Mouse (Mus musculus): Measurements from ENCODE around the gene Mylk. TPM values are rescaled to one million over a fixed set of nuclear protein-coding genes. Genes with fewer than 3 reads are reported as not detected.

The Mylk gene
- polyA plus RNA-seq, 3 experiments from 2014 or later: not detected

DNA sequence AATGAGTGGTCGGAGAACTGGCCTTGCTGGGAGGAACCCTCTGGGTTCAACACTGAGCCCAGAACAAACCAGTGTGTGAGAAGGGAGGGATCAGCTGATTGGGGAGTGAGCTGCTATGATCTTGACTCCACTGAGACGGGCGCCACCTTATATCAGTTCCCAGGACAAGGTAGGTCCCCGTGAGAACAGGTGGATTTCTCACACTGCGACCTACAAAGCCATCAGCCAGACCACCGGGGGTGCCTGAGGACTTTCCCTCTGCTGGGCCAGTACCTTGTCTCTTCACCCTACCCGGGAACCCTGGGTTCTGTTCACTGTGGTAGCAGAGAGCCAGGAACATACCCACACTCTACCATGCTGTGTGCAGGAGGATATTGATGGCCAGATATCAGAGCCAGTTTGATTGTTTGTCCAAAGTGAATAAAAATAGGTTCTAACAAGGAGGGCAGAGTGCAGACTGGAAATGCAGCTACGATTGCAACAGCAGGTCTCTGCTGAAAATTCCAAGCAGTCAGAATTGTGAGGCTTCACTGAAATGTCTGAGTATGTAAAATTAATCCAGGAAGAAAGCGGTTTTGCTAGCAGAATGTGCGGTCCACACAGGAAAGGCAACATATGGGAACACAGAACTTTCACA lies 248.8 kb downstream of the Mylk start:
- no peak for ATAC-seq

DNA sequence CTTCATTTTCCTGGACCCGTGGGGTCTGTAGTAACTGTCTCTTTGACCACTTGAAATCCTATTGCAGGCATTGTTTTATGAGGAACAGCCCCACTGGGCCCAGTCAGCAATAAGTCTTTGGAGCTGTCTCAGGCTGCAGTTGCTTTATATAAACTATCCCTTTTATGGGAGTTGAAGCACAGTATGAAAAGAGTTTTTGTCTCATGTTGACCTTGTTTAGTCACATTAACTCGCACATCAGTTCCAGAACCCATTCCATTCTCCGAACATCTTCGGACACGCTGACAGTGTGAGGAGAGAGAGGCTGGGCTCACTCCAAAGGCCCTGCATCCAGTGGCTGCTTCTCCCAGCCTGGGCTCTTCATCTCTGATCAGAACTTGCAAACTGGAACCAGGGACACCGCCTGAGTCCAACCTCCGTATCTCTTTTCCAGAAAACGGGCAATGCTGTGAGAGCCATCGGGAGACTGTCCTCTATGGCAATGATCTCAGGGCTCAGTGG lies 249.7 kb downstream of the Mylk start:
- ATAC-seq: no peak

DNA sequence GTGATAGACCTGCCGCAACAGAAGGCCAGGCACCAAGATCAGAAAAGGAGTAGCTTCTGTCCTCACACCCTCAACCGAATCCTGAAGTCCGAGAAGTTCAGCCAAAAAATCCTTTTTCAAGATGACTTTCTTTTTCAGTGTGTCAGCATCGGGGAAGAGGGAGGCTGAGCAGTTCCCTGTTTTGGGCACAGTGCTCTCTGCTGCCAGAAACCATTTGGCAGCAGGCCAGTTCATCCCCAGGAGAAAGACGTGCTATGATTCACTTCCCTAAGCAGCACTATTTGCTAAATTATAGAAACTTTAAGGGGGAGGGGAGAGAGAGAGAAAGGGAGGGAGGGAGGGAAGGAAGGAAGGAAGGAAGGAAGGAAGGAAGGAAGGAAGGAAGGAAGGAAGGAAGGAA lies 251.1 kb downstream of the Mylk start:
- ATAC-seq: no peak

DNA sequence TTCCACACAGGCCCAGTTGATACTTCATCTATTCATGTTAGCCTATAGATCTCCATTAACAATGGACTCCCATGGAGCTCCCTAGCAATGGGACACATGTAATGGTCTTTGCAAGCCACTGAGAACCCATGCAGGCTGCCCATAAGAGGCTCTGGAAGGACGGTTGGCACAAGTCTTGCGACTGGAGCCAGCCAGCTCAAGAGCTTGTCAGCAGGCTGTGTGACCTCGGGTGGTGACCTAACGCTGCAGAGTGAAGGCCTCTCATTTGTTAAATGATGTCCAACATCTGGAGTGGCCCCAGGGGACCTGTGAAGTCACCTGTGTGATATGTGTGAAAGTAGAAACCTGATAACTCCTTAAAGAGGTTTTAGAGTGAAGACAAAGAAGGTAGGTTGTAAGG lies 252.0 kb downstream of the Mylk start:
- no peak for ATAC-seq

DNA sequence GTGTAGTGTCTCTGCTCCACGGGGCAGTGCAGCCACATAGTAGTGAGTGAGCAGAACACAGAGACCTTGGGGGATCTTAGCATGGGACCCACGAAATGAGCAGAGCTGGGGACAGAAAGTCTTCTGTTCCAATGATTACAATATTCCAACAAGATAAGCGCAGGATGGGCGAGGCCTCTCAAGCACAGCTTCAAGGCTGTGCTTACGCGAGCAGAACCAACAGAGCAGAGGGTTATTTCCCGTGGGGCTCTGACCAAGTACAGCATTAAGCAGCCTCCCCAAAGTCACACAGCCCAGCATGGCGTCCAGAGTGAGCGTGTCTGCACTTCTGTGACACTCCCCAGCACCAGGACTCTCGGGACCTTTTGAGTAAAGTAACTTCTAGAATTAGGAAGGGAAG lies 252.6 kb downstream of the Mylk start:
- ATAC-seq: no peak

DNA sequence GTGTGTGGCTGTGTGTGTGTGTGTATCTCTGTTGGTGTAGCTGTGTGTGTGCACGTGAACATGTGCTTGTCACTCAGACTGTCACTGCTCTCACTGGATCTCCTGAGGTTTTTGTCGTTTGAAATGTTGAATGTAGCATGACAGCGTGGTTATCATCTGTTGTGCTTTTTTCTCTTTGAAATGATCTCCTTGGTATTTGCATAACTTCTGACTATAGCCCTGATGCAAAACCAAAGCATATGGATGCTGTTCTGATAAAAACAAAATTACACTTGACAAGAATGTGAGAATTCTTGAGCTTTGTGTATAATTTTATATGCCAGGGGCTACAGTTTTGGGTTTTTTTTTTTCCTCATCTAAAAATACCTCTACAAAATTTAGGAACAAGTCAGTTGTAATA lies 254.0 kb downstream of the Mylk start:
- no peak for ATAC-seq

DNA sequence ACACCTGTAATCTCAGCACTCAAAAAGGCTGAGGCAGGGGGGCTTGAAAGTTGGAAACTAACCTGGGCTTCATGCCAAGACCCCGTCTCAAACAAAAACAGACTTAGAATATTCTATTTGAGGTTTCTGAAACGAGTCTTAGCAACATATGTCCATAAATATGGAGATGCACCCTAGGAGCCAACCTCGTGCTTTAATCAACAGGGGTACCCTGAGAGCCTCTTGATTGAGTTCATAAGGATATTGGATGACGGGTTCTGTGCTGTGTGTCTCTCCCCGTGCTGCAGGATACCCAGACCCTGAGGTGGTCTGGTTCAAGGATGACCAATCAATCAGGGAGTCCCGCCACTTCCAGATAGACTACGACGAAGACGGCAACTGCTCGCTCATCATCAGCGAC lies 255.0 kb downstream of the Mylk start:
- ATAC-seq: no peak

DNA sequence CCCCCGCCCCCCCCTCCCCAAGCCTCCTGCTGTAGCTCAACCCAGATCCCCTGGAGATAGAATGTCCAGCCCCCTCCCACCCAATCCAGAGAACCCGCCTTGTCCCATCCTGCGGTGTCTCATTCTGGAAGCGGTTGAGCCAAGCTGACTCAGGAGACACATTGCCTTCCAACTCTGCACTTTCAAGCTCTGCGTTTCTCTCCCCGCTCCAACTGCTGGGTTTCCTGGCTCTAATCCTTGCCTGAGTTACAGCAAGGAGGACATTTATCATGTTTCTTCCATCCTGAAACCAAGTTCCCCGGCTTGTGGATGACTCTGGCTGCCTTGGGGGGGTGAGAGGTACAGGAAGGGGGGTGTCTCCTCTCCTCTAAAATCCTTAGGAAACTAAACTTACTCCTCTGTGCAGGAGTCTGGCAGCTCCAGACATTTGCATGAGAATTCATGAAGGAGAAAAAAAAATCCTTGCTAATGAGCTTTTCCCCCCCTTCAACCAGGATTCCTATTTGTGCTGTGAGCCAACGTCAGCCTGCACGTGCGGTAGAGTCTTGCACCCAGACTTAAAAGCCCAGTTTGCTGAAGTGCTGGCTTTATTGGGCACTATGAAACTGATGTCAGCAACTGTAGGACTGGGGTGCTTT lies 256.0 kb downstream of the Mylk start:
- no peak for ATAC-seq

DNA sequence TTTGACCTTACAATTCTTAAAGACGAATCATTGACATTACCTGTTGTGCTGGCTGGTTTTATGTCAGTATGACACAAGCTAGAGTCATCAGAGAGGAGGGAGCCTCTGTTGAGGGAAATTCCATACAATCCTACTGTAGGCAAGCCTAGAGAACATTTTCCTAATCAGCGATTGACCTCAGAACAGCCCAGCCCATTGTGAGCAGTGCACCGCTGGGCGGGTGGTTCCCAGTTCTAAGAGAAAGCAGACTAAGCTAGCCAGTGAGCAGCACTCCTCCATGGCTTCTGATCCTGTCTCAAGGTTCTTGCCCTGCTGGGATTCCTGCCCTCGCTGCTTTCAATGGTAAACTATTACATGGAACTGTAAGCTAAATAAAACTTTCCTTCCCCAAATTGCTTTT lies 259.3 kb downstream of the Mylk start:
- no peak for ATAC-seq

DNA sequence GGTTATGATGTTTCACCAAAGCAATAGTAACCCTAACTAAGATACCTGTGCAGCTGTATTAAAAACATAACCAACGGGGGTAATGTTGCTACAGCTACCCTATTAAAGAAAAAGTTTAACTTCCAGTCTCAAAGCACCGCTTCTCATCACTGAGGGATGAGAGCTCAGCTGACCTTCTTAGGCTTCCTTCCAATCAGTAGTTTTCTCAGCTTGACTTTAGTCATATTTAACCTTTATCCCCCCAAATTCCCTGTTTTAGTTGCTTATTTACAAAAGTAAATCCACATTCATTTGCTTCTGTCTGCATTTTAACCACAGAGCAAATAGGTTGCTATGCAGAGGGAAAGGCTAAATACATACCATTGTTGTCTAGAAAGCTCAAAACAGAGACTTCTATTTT lies 259.7 kb downstream of the Mylk start:
- ATAC-seq: no peak

DNA sequence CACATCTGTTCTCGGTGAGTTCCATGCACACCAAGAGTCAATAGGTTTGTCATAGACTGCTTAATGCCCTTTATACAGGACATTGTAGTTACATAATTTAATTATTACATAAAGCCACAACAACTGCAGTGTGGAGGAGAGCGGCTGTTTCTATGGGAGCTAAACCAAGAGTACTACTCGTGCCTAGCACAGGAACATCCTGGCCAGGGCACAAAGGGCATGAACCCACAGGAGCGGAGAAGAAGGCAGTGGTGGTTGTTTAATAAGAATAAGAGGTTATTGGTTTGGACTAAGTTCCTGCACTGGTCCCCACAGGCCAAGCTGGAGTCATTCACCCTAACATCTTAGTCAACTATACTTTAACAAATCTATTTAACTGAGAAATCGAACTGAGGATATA lies 261.2 kb downstream of the Mylk start:
- no peak for ATAC-seq

DNA sequence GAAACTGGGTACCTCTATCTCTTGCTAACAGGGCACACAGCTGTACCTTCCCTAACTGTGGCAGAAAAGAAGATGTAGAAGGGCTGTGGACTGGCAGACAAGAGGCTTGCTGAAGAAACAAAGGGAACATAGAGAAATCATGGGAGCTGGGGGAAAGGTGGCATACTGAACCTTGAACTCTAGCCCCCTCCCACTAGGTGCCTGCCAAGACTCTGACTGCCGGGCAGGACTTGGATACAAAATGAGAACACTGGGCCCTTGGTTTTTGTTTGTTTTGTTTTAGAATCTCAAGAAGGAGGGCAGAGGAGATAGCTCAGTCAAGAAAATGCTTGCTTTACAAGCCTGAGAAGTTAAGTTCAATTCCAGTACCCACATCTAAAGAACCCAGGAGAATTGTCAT lies 262.4 kb downstream of the Mylk start:
- no peak for ATAC-seq

DNA sequence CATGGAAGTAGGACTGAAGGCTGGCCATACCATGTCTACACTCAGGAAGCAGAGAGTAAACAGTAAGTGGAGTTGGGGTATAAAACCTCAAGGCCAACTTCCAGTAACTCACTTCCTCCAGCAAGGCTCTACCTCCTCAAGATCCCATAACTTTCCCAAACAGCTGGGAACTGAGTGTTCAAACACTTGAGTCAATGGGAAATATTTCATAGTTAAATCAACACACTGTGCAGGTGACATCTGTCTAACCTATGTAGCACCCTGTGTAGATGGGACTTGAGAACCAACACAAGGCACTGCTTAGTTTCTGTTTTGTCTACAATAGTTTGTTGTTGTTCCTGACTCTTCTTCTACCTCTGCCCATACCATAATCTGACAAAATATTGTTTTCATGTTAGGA lies 263.4 kb downstream of the Mylk start:
- ATAC-seq: no peak

DNA sequence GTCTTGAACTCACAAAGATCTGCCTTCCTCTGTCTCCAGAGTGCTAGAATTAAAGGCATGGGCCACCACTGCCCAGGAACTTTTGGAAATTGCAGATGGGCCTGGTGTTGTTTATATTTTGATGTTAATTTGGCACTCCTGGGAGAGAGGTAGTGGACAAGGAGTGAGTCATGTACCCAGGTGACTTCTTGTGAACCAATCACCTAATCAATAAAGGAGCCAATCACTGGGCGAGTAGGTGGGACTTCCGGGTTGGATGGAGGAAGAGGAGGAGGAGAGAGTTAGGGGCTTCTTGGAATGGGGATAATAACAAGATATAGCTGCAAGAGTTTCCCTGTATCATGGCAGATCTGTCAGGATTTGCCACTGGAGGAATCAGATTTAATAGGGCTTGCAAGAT lies 268.5 kb downstream of the Mylk start:
- no peak for ATAC-seq

DNA sequence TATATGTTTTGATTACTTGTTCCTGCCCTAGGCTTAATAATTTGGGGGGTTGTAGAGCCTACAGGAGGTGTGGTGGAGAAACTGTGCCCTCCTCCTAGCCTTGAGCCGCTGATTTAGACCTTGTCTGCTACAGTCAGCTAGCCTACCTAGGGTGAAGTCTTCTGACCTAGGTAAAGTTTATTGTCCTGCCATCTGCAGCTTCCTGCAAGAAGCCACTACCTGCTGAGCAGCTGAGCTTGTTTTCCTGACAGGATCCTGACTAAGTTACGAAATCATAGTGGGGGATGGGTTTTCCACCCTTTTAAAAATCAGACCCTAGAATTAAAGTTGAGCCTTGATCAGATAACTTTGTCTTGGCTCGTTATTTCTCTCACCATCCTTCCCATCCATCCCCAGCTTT lies 271.5 kb downstream of the Mylk start:
- ATAC-seq: no peak

DNA sequence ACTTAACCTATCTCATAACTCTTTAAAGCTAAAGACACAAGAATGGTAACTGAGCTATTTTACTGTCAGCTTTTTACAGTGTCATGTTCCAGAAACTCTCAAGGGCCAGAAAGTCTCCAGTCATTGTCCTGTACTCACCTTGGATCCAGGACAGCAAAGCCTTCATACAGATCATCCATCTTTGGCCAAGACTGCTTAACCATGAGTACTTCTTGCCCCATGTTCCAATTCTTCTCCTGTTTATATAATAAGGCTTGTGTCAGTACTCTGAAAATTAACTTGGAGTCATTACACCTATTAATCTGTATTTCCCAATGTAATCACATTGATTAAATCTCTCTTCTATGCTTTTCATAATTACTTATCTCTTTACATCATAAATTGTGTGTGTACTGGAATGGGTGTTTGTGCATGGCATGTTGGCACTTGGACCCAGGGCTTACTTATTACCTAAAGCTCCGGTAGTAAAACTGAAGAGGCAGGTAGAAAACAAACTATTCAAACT lies 273.5 kb downstream of the Mylk start:
- ATAC-seq: no peak

DNA sequence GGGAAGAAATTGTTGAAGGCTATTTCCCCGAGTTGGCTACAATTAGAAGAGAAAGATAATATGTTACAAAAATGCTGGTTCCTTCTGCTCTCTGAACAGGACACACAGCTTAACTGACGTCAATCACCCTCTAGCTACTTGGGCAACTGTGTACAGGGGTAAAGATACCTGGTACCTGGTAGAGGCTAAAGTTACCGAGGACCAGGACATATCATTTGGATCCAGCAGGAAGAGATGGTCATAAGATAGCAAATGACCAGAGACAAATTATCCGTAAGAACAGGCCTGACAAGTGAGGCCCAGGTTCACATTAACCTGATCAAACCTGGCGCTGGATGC lies 276.9 kb downstream of the Mylk start:
- ATAC-seq: peak; percentile 28

DNA sequence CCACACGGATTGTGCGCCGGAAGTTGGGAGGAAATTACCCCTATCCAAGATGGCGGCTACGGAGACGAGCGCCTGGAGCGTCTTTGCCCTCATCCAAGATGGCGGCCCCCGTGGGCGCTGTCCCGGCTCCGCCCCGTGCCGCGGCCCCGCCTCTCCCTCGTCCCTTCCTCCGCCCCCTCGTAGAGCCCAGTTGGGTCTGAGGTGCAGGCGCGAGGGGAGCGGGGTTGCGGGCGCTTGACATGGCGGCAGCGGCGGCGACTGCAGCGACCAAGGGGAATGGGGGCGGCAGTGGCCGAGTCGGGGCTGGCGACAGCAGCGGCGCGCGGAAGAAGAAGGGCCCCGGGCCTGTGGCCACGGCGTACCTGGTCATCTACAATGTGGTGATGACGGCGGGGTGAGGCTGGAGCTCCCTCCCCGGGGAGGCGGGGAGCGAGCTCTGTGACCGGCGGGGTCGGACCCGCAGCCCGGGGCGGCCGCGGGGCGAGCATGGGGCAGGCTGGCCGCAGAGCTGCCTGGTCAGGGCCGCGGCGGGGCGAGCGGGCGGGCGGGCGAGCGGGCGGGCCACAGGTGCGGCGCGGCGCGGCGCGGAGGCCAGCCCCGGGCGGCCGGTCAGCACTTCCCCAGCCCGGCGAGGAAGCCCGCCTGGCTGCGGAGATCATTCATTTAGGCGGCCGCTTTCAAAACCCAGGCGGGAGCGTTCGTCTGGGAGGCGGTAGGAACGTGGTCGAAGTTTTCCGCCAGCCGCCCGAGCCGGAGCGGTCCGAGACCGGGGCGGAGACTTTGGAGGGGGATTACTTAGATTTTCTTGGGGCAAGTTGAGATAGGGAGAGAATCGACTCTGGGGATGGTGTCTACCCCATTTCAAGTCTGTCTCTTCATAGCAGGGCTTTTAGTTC lies 277.5 kb downstream of the Mylk start, which contains the start of gene Hacd2:
TSS of gene Hacd2 (plus strand) at position 187 of the 896 bp plus-strand sequence.
- ATAC-seq: peak; percentile 95

DNA sequence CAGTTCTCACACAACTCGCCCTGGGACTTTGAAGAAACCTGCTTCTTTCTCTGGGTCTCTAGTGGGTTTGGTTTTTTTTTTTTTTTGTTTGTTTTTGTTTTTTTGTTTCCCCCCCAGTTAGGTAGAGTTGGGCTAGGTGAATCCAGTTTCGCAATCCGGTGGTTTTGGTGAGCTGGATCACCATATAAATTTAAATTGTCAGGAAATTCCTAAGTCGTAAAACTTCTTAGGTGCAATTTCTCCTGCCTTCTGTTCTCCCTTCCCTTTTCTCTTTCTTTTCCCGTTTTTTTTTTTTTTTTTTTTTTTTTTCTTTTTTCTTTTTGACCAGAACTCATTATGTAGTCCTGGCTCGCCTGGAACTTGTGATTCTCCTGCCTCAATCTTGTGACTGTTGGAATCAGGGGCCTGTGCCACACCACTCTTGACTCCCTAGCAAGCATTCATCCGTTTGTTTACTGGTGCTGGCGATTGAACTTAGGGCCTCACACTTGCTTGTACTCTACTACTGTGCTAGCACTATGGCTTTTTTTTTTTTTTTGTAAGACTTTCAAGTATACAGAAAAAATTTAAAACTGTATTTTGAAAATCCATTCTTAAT lies 278.2 kb downstream of the Mylk start:
- no peak for ATAC-seq

DNA sequence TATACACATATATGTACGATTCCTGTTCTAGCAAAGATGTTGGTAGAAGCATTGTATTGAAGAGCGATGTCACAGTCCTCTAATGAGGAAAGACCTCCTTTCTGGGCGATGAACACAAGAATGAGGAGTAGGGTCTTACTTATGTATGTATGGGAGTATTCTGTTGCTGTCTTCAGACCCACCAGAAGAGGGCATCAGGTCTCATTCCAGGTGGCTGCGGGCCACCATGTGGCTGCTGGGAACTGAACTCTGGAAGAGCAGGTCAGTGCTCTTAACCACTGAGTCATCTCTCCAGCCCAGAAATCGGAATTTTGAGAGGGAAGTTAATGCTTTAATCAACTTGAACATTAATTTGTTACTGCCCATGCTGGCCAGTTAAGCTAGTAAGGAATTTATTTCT lies 279.3 kb downstream of the Mylk start:
- no peak for ATAC-seq

DNA sequence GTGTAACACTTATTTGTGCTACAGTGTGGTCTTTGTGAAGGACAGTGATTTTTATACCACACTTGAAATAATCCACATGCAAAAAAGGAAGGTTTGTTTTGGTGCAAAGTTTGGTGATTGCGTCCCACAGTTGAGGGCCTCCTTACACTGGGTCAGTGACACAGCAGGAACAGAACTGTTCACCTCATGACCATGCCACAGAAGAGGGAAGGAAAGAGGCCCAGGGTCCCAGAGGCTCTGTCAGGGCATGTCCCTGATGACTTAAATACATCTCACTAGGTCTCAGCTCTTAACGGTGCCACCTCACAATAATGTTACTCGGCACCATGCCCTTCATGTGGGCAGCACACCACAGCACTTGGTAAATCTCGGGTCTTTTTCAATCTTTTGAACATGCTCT lies 280.3 kb downstream of the Mylk start:
- no peak for ATAC-seq

DNA sequence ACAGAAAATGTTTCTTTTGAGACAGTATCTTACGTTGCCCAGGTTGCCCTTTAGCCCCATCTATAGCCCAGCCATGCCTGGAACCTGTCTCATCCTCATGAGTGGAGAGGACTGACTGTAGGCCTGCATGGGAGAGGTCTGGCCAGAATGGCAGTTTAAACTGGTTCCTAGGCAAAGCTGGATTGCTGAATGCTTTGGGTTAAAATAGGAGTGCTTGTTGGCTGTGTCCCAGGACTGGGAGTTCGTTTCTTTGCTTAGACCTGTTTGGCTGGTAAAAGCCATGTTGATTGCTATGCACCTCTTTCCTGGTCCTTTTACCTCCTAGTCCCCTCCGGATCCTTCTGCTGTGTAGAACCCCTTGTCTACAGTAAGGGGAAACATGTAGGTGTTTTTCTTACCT lies 288.2 kb downstream of the Mylk start:
- ATAC-seq: no peak

Measured in inflammation-experienced regulatory T-cells, adult 6 months (primary cell).